Mouse (Mus musculus) adrenal gland, postnatal 25 days (tissue): Measurements from ENCODE around the gene Sft2d2. TPM values are rescaled to one million over a fixed set of nuclear protein-coding genes. Genes with fewer than 3 reads are reported as not detected.
A peak's percentile ranks its signal among the peaks of the same experiment; 100 is the strongest.

Experiments used
- DNase-seq: peaks from one replicate; pipeline ENCODE4 v3.0.0; 2021; ENCODE audit warnings: mixed read lengths
- total RNA-seq: library from RNA; stranded (reverse); gene quantifications from 2 replicates; pipeline ENCODE4 v1.2.3, GENCODE M21; 2021

Sft2d2 gene
- total RNA-seq, 1 experiment from 2014 or later, result 35.9 TPM

- DNase-seq, result peak; percentile 68
Observed at GRCm38 (mm10) chr1:165132187-165132877, 61.9 kb downstream of the Sft2d2 start.

- no peak for DNase-seq
Observed at GRCm38 (mm10) chr1:165129573-165129972, 64.7 kb downstream of the Sft2d2 start.

Other genes starting within 250 kb of the Sft2d2 start
- 0.12 TPM in 1 of 2 replicates, not detected in the other for gene Tbx19, start 33.7 kb downstream of the Sft2d2 start, total RNA-seq
- 39.8 and 54.2 TPM in 2 replicates for gene Tiprl, start 42.6 kb upstream of the Sft2d2 start, total RNA-seq
- gene Gpr161, start 101.4 kb upstream of the Sft2d2 start, total RNA-seq, result 1.00 and 1.3 TPM in 2 replicates